Comparison of ENCODE assay signal across 9 mouse cellular contexts in the genomic region with DNA sequence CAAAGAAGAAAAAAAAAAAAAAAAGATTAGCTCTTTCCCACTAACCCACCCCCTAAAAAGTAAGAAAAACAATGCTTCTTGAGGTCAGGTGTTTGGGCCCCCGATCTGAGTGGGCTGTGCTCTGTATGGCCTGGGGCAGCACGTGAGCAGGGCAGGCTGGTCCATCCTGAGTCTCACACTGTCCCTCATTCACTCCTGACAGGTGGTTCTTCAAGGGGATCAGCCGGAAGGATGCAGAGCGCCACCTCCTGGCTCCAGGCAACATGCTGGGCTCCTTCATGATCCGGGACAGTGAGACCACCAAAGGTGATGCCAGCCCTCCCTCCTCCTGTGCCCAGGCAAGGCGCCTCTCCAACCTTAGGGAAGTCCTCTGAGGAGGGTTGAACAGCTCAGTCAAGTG. TPM values are rescaled to one million over a fixed set of nuclear protein-coding genes. Genes with fewer than 3 reads are reported as not detected.
DNase-seq lines count a peak whose midpoint lies in the region; ATAC-seq and TF ChIP-seq lines count a peak whose summit lies in the region.
"Had no signal": no experiment of that assay in that cellular context is flagged by ENCODE, and none has a peak within 500 bp of the region (broad histone marks: within the 10 kb centered on the region; RNA-seq: fewer than 3 reads in every experiment).

No protein-coding gene starts in this region.

- no peak for TF ChIP-seq EP300 in MEL (IDR thresholded peaks at IDR 0.05; ENCODE audit: low read depth in 1 of 2, low read length in 2 of 2)
- TF ChIP-seq EP300 in liver, embryonic 14.5 days (IDR thresholded peaks at IDR 0.05; ENCODE audit: low read depth): no peak

- no peak for TF ChIP-seq POLR2A in MEL (IDR thresholded peaks at IDR 0.05; ENCODE audit: control insufficient read depth in 1 of 2, insufficient read depth in 1 of 2, low read depth in 1 of 2, low read length in 2 of 2, poor library complexity in 1 of 2)

- no peaks in the 10 kb centered on the region for H3K36me3 ChIP-seq in MEL (ENCODE audit: control insufficient read depth in 1 of 2, insufficient read depth in 2 of 2, low read length in 2 of 2)
- H3K36me3 ChIP-seq in liver, embryonic 14.5 days (replicated peaks; ENCODE audit: control insufficient read depth, insufficient read depth, low read depth): no peaks in the 10 kb centered on the region
- H3K36me3 ChIP-seq: heart, embryonic 12.5 days had no signal

- H3K9ac ChIP-seq in MEL (ENCODE audit: control insufficient read depth, low read depth, low read length, poor library complexity, severe bottlenecking): no peak overlapping the region
- no peak overlapping the region for H3K9ac ChIP-seq in liver, embryonic 14.5 days (replicated peaks)
- H3K9ac ChIP-seq: heart, embryonic 12.5 days had no signal

- H3K27ac ChIP-seq in MEL (ENCODE audit: control insufficient read depth, low read depth, low read length): no peak overlapping the region
- no peak overlapping the region for H3K27ac ChIP-seq in liver, embryonic 14.5 days

- no peaks in the 10 kb centered on the region for H3K4me1 ChIP-seq in MEL (ENCODE audit: control insufficient read depth in 1 of 2, insufficient read depth in 2 of 2, low read length in 2 of 2)
- no peaks in the 10 kb centered on the region for H3K4me1 ChIP-seq in liver, embryonic 14.5 days (replicated peaks; ENCODE audit: control insufficient read depth in 2 of 2, insufficient read depth in 2 of 2, low read length in 1 of 2)
- H3K4me1 ChIP-seq: heart, embryonic 12.5 days had no signal

- H3K79me2 ChIP-seq in MEL (ENCODE audit: control insufficient read depth, insufficient read depth, low read length, poor library complexity): no peaks in the 10 kb centered on the region

- no peaks in the 10 kb centered on the region for H3K9me3 ChIP-seq in MEL (replicated peaks; ENCODE audit: insufficient read depth, low read length)
- H3K9me3 ChIP-seq in liver, embryonic 14.5 days (ENCODE audit: control insufficient read depth, low read length): no peaks in the 10 kb centered on the region
- H3K9me3 ChIP-seq: heart, embryonic 12.5 days had no signal

- TF ChIP-seq CTCF in MEL (IDR thresholded peaks at IDR 0.05 in 2 of 3, conservative IDR thresholded peaks at IDR 0.05 in 1 of 3; ENCODE audit: control insufficient read depth in 1 of 3, insufficient read depth in 1 of 3, low read depth in 2 of 3, low read length in 3 of 3, poor library complexity in 1 of 3, severe bottlenecking in 1 of 3): peak; percentile 55 to 83 (median 74)
- TF ChIP-seq CTCF in liver, embryonic 14.5 days (IDR thresholded peaks at IDR 0.05; ENCODE audit: low read depth): peak; percentile 65

- H3K27me3 ChIP-seq in MEL (ENCODE audit: control insufficient read depth in 1 of 2, insufficient read depth in 2 of 2, low read length in 2 of 2): peaks cover 8% of the 10 kb centered on the region in 2 experiments
- H3K27me3 ChIP-seq in liver, embryonic 14.5 days (ENCODE audit: control insufficient read depth, insufficient read depth, low read length): no peaks in the 10 kb centered on the region

- 18% methylated on average over 6 of the region's 6 CpGs for WGBS in liver, embryonic 14.5 days (ENCODE audit: insufficient replicate concordance)

- DNase-seq in kidney, adult 18-20 months: peak; percentile 31
- DNase-seq in kidney, adult 11 months: no peak
- peak; percentile 64 to 65 for DNase-seq in B cell, adult 2 months
- peak; percentile 45 for DNase-seq in MEL (ENCODE audit: low read depth, low spot score)
- no peak for DNase-seq in liver, embryonic 14.5 days (ENCODE audit: low read depth in 3 of 3, low spot score in 3 of 3)
- no peak for DNase-seq in left cerebral cortex, adult 8-10 months (ENCODE audit: low spot score in 2 of 2)
- DNase-seq in layer of hippocampus, adult 9-10 months (ENCODE audit: low spot score): no peak
- DNase-seq in gastrocnemius, adult 8-10 months (ENCODE audit: low spot score in 2 of 2): no peak

- no peak for ATAC-seq in liver, embryonic 14.5 days (ENCODE audit: insufficient read depth)

- H3K4me3 ChIP-seq in MEL (ENCODE audit: control insufficient read depth in 1 of 2, insufficient read depth in 1 of 2, low read depth in 2 of 2, low read length in 2 of 2): no peak overlapping the region
- no peak overlapping the region for H3K4me3 ChIP-seq in liver, embryonic 14.5 days (ENCODE audit: insufficient read depth in 1 of 2, low read depth in 2 of 2, low read length in 2 of 2)
- H3K4me3 ChIP-seq: heart, embryonic 12.5 days had no signal

- H3K4me2 ChIP-seq in liver, embryonic 14.5 days (ENCODE audit: low read depth): no peak overlapping the region
- H3K4me2 ChIP-seq: heart, embryonic 12.5 days had no signal

- TF ChIP-seq RAD21 in MEL (IDR thresholded peaks at IDR 0.05; ENCODE audit: low read depth, low read length): peak; percentile 59

TF ChIP-seq in MEL, 35 proteins besides CTCF, POLR2A, EP300 and RAD21:
- no peak for TF ChIP-seq GATA1 (IDR thresholded peaks at IDR 0.05; ENCODE audit: low read depth, low read length)
- TF ChIP-seq POLR2AphosphoS5 (IDR thresholded peaks at IDR 0.05; ENCODE audit: borderline replicate concordance, low read depth, low read length): no peak
- TF ChIP-seq MXI1 (IDR thresholded peaks at IDR 0.05; ENCODE audit: low read depth, low read length): no peak
- no peak for TF ChIP-seq RCOR1 (IDR thresholded peaks at IDR 0.05; ENCODE audit: low read depth, low read length)
- no peak for TF ChIP-seq TCF12 (IDR thresholded peaks at IDR 0.05; ENCODE audit: low read depth, low read length)
- no peak for TF ChIP-seq USF1 (IDR thresholded peaks at IDR 0.05; ENCODE audit: low read depth, low read length)
- no peak for TF ChIP-seq HCFC1 (IDR thresholded peaks at IDR 0.05; ENCODE audit: low read depth, low read length)
- no peak for TF ChIP-seq NRF1 (IDR thresholded peaks at IDR 0.05; ENCODE audit: insufficient read depth, low read depth, low read length, poor library complexity, severe bottlenecking)
- no peak for TF ChIP-seq CHD2 (IDR thresholded peaks at IDR 0.05; ENCODE audit: low read length)
- no peak for TF ChIP-seq USF2 (IDR thresholded peaks at IDR 0.05; ENCODE audit: borderline replicate concordance in 1 of 2, insufficient read depth in 1 of 2, low read depth in 1 of 2, low read length in 2 of 2)
- 0 out of 2 replicates have a peak, but pooled peaks have one; percentile 19 for TF ChIP-seq BHLHE40 (IDR thresholded peaks at IDR 0.05; ENCODE audit: borderline replicate concordance, low read depth, low read length)
- no peak for TF ChIP-seq MAZ (IDR thresholded peaks at IDR 0.05; ENCODE audit: low read depth, low read length)
- TF ChIP-seq MAFK (IDR thresholded peaks at IDR 0.05; ENCODE audit: borderline replicate concordance, low read depth, low read length): no peak
- no peak for TF ChIP-seq E2F4 (IDR thresholded peaks at IDR 0.05; ENCODE audit: borderline replicate concordance, low read depth, low read length)
- TF ChIP-seq ELF1 (IDR thresholded peaks at IDR 0.05; ENCODE audit: low read depth, low read length): no peak
- no peak for TF ChIP-seq MEF2A (IDR thresholded peaks at IDR 0.05; ENCODE audit: extremely low read depth, insufficient replicate concordance, low read depth, low read length, poor library complexity, severe bottlenecking)
- TF ChIP-seq CHD1 (IDR thresholded peaks at IDR 0.05; ENCODE audit: low read depth, low read length): no peak
- no peak for TF ChIP-seq ETS1 (IDR thresholded peaks at IDR 0.05; ENCODE audit: low read depth, low read length)
- TF ChIP-seq MAX (IDR thresholded peaks at IDR 0.05; ENCODE audit: low read length): no peak
- TF ChIP-seq ZC3H11A (IDR thresholded peaks at IDR 0.05; ENCODE audit: low read depth, low read length): peak; percentile 52; the same call in 1 of the 2 replicates
- TF ChIP-seq MYB (IDR thresholded peaks at IDR 0.05; ENCODE audit: low read depth, low read length): no peak
- no peak for TF ChIP-seq TBP (IDR thresholded peaks at IDR 0.05; ENCODE audit: low read depth, low read length)
- no peak for TF ChIP-seq MYC (IDR thresholded peaks at IDR 0.05; ENCODE audit: low read depth, low read length)
- peak; percentile 73 for TF ChIP-seq SMC3 (IDR thresholded peaks at IDR 0.05; ENCODE audit: low read depth, low read length)
- no peak for TF ChIP-seq ZNF384 (IDR thresholded peaks at IDR 0.05; ENCODE audit: low read depth, low read length)
- no peak for TF ChIP-seq JUND (IDR thresholded peaks at IDR 0.05; ENCODE audit: low read depth, low read length)
- TF ChIP-seq GABPA (IDR thresholded peaks at IDR 0.05; ENCODE audit: low read depth, low read length): no peak
TF ChIP-seq in MEL: peak in this region for 3.

RNA-seq across cellular contexts. Expression of a gene that starts 22.8 kb away (rescaled TPM):
- total RNA-seq in MEL (2012; rRNA removed): not detected in 2 replicates
- polyA plus RNA-seq in MEL (2012; ENCODE audit: insufficient read depth in 1 of 2, insufficient read length in 2 of 2, low read depth in 1 of 2, low replicate concordance in 2 of 2, missing spikeins in 1 of 2): not detected
- polyA plus RNA-seq in liver, embryonic 14.5 days (2012; rRNA removed): 5.9 and 6.0 TPM in 2 replicates
- 6.9 and 7.8 TPM in 2 replicates for polyA plus RNA-seq in liver, embryonic 14.5 days (2014; fragmentation: Nextera tagmentation; extraction: Ambion mirVana)
- total RNA-seq in left cerebral cortex, adult 8-10 months (2022): 1 to 10 TPM; 1.7 to 4.2 (median 2.7) TPM
- under 1 TPM; 0.13 to 0.27 (median 0.21) TPM for total RNA-seq in gastrocnemius, adult 8-10 months (2022)

RNA-seq across cellular contexts. Expression of a gene that starts 30.1 kb away (rescaled TPM):
- total RNA-seq in MEL (2012; rRNA removed): 16.1 and 16.8 TPM in 2 replicates
- polyA plus RNA-seq in MEL (2012; ENCODE audit: insufficient read depth in 1 of 2, insufficient read length in 2 of 2, low read depth in 1 of 2, low replicate concordance in 2 of 2, missing spikeins in 1 of 2): 100 to 1,000 TPM in 1 of 2 experiments, 10 to 100 TPM in 1; 29.8 to 269 TPM
- polyA plus RNA-seq in liver, embryonic 14.5 days (2012; rRNA removed): 13.0 TPM in 2 replicates
- 23.7 and 32.4 TPM in 2 replicates for polyA plus RNA-seq in liver, embryonic 14.5 days (2014; fragmentation: Nextera tagmentation; extraction: Ambion mirVana)
- total RNA-seq in left cerebral cortex, adult 8-10 months (2022): 100 to 1,000 TPM; 106 to 122 (median 113) TPM
- 10 to 100 TPM; 25.5 to 30.3 (median 28.4) TPM for total RNA-seq in gastrocnemius, adult 8-10 months (2022)

Comparison
In these comparisons a context has a peak if more than half of its experiments do, and no peak if none do; other contexts are left out.
1. DNase-seq: peak in kidney, adult 18-20 months (single experiment), B cell, adult 2 months (2 of 2) and MEL (single experiment); none in kidney, adult 11 months (single experiment), liver, embryonic 14.5 days (0 of 3), left cerebral cortex, adult 8-10 months (0 of 2), layer of hippocampus, adult 9-10 months (single experiment) and gastrocnemius, adult 8-10 months (0 of 2).